Mouse (Mus musculus): ENCODE data around the gene Ptprd. TPM values are rescaled to one million over a fixed set of nuclear protein-coding genes. Genes with fewer than 3 reads are reported as not detected.
A peak's percentile ranks its signal among the peaks of the same experiment; 100 is the strongest.

The Ptprd gene
- total RNA-seq, 2 experiments from 2014 or later, result 3.0 to 4.7 TPM

DNA sequence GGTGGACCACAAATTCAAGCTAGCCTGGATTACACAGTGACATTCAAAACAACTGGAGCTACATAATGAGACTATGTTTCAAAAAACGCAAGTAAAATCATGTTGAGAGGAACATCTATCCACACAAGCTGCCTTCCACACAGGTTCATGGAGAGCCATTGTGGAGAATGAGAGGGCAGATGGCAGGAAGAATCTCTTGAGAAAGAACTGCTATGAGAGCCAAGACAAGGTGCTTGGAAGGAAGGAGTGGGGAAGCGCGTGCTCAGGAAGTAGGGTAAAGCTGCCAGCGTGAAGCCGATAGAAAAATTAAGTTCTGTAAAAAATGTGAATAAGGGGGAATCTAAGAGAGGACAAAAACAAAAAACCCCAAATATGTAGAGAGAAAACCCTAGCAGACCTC, 1808.5 kb downstream of the Ptprd start:
- DNase-seq (ENCODE audit: low spot score), result no peak

DNA sequence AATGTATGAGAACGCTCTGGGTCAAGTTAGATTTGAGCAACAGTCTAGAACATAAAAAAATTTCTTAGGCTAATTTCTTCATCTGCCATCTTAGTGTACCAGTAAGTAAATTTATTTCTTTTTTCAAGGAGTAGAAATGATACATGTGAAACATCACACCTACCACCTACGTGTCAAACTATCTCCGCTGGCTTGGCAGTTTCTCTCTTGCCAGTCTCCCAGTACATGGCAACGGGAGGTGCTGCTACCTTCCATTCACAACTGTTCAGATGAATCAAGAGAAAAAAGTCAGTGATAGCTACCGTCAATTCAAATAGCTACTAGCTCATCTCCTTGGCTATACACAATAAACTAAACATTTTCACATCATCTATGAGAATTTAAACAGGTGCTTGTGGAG, 1823.9 kb downstream of the Ptprd start:
- DNase-seq (ENCODE audit: low spot score), result no peak

DNA sequence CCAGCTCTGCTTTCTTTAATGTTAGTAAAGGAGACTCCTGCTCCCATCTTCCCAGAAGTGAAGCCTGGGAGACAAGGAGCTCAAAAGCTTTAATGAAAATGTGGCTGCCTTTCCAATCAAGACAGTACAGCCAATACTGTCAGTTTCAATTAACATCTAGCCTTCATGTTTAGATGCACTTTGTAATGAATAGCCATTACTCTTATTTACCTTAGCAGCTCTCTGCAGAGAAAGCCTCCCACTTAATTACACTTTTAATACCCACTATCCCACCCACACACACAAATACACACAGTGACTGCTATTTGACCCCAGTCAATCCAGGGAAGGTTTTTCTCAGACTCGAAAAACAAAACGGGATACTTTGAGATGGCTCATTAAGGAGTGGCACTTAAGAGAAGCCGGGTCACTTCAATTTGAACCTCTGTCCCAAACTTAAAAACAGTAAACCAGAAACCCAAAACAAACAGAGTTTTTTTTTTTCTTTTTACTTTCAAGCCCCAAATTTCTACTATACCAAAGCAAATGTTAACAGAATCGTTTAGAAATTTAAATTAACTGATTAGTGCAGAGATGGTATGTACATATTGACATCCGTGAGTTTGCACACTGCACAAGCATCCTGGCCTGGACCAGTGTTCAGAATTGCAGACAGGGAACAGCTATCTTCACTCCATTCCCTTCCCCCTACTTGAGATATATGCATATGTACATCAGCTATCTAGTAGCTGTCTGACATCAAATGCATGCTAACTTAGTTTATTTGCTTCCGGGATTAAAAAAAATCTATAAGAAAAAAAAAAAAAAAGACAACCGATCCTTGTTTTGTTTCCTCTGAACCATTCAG, 1824.6 kb downstream of the Ptprd start:
- no peak for DNase-seq (ENCODE audit: low spot score)

DNA sequence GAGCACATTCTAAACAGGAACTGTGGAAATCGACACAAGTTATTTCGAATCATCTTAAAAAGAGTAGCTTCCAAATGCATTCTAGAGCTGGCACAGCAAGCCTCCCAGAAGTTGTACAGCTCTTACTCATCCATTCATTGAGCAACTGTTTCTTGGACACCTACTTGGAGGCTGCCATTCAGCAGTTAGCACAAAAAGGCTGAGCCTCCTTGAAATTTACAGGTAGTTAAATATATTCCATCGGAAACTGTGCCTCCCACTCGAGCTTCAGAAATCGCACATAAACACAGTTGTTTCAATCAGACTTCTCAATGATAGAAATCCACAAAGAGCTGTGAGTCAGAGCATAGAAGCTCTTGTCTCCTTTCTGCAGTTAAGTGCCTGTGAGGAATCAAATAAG, 1825.9 kb downstream of the Ptprd start:
- DNase-seq (ENCODE audit: low spot score), result no peak

DNA sequence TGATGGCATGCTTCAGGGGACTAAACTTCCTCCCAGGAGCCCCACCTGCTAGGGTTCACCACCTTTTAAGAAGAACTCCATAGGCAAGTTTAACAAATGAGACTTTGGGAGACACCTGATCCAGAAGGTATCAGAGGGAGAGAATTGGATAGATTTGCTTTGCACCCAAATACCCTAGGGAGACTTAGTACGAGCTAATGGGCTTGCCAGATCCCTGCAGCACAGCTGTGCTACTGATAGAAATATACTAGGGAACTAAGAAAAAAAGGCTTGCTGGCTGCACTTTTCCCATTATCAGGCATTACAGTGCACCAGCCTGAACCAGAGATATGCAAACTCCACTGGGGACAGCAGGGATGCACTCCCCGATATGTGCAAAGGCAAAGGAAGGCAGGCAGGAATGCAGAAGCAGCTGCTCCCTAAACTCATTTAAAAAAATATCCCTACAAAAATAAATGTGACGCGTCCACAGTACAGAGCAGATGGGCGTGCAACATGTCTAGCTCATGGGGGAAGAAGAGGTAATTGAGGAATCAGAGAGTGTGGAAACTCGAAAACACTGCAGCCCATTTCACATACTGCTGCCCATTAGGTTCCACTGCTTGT, 1831.3 kb downstream of the Ptprd start:
- DNase-seq (ENCODE audit: low spot score), result no peak

DNA sequence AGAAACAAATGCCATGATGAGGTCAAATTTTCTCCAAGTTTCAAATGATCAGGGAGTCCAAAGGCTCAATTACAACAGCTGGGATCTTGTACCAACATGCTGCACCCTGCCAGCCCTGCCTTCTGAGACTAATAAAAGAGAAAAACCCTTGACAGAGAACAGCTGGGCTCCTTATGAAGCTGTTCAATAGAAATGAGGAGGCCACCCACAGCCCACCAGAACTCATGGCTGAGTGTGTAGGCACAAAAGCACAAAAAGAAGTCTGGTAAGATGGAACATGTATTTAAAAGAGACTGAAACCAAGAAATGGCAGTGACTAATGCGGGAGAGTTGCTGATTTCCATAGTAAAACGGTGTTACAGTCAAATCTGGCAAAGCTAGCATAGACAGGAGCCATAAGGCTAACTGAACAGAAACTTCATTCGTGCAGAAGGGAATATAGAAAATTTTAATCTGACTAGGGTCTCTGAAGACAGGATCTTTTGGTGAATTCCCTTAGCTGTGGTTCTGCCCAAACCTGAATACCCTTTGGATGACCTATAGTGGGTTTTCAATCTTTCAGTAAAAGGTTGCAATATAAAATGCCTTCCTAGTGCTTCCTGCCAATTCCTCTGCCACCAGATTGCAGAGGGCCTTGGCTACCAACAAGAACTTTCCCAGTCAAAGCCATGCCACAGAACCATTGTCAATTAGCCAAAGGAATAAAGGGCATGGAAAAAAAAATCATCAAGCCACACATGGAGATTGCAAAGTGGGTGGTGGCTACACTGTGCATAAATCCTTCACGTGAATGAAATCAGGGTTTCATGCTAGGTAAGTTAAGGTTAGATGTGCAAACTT, 1841.5 kb downstream of the Ptprd start:
- DNase-seq (ENCODE audit: low spot score), result peak; percentile 34

DNA sequence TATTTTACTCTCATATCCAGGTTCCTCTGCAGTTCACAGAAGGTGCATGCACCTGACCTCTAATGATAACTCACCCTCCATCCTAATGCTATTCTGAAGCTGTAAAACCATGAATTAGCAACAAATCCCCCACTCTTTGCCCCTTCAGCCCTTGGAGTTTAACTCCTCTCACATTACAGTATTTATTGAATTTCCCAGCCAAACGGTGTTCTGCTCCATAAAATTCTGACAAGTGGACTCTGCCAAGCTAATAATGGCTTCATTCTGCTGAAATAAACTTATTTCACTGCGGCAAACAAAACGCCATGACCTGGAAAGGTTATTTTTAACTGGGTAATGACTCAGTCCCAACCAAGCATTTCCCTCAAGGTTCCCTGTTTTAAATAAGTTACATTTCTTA, 1842.7 kb downstream of the Ptprd start:
- no peak for DNase-seq (ENCODE audit: low spot score)

DNA sequence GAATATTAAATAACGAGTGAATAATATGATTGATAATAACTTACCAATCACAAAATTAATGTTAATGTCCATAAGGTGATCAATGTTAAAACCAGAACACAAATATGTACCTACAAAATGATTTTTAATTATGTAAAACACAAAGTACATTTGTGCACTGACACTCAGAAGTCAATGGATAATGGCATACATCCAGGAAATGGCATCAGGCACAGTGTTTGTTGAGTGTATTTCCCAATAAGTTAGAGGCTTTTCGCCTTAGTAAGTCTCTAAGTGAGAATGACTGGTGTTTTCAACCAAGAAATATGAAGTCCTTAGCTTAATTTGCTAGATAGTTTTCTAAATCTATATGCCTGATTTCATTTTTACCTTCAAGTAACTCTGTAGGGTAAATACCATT, 1843.5 kb downstream of the Ptprd start:
- no peak for DNase-seq (ENCODE audit: low spot score)

DNA sequence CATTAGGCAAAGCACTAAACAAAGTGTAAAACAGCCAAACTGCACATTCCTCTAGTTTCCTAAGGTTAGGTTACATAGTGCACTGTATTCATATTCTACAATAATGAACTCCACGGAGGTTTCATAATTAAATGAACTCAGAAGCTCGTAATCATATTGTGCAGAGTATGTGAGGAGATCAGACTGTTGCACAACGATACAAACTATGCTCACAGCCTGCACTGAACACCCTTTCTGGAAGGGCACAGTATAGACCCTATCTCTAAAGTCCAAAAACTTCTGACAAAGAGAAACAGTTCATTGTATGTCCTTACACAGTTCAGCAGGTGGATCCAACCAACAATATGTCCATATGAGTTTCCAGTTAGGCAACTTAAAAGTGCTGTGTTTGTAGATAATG, 1844.5 kb downstream of the Ptprd start:
- DNase-seq (ENCODE audit: low spot score), result no peak

DNA sequence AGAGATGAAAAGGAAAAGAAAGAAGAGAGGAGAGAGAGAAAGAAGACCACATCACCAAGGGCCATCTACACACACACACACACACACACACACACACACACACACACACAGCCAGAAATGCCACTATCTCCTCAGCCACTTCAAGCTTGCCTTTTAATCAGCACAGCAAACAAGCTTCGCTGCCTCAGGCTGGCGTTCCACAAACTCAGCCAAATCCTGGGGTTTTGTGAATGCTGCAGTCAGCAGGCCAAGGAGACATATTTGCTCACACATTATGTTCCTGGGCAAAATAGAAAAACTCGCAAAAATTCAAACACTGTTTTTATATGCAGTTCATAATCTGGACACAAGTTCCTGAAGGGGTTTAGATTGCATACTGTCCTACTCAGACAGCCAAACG, 1845.9 kb downstream of the Ptprd start:
- DNase-seq (ENCODE audit: low spot score), result no peak

DNA sequence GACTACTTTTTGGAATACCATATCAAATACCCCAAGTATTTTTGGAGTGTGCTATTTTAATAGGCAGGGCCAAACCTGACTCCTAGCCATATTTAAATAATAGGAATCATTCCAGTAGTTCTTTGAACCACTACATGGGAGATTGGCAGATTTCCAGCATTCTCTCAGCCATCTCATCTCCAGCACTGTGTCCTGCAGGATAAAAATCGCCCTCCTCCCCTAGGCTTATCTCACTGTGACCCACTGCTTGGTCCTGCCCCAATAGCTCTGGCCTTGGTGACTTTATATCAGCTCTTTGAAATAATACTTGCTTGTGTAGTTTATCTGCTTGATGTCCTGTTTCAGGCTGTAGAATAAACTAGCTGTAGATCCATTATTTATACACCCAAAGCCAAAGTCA, 1850.2 kb downstream of the Ptprd start:
- DNase-seq (ENCODE audit: low spot score), result no peak

DNA sequence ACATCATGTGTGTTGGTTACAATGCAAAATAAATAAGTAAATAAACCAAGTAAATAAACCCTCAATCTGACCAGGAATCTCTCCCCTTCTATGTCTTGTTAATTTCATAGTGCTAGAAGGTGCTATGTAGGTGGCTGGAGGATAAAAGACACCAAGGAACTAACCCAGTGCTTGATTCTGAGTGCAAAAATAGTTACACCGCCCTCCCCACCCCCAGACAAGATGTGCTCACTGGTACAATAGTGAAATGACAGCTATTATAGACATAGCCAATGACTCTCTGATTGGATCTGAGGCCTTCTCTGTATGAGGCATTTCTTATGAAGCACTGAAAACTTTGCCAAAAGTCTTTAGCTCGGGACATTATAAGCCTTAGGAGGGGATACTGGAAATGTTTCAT, 1857.6 kb downstream of the Ptprd start:
- no peak for DNase-seq (ENCODE audit: low spot score)

DNA sequence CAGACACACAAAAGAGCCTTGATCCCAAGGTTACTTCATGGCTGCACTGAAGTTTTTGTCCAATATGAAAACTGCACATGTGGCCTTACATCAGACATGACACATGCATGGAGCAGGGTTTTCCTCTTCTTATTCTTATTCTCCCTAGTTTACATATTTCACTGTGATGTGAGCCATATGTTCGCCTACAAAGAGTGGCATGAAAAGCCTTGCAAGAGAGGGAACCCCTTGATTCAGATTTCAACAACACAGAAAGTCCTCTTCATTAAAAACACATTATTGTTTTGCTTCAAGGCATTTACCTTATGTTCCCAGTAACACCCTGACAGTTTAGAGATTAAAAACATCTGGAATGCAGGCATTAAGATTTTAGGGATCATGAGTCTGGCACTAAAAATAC, 1859.3 kb downstream of the Ptprd start:
- DNase-seq (ENCODE audit: low spot score), result no peak

DNA sequence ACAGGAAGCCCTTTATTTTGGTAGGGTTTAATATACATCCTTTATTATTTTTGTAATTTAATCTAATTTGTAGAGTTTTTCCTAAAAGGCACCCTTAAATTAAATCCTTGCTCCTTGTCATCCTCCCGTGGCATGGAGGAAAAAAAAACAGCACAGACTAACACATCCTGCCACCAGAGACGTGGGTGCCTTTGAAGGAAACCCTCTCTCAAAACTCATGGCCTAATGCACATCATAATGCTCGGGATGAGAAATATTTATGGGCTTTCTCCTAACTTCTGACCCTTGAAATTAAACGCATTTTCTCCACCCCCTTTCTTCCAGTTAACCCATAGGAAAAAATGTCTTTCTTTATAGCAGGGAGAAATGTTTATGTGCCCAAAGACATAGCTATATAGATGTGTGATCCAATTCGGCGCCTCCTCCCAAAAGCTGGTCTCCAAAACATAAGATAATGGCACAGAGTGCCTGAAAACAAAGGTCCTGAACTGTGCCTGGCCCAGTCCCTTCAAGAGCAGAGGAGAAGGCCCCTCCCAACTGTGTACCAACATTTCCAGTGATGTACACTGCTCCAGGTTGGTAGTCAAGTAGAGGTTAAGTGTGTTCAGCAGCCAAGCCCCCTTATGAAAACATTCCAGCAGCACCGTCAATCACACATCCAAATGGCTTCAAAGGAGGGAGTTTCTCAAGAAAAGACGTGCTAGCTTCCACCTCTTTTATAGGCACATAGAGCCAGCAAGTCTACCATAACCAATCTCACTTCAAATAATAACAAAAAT, 1860.4 kb downstream of the Ptprd start:
- no peak for DNase-seq (ENCODE audit: low spot score)

DNA sequence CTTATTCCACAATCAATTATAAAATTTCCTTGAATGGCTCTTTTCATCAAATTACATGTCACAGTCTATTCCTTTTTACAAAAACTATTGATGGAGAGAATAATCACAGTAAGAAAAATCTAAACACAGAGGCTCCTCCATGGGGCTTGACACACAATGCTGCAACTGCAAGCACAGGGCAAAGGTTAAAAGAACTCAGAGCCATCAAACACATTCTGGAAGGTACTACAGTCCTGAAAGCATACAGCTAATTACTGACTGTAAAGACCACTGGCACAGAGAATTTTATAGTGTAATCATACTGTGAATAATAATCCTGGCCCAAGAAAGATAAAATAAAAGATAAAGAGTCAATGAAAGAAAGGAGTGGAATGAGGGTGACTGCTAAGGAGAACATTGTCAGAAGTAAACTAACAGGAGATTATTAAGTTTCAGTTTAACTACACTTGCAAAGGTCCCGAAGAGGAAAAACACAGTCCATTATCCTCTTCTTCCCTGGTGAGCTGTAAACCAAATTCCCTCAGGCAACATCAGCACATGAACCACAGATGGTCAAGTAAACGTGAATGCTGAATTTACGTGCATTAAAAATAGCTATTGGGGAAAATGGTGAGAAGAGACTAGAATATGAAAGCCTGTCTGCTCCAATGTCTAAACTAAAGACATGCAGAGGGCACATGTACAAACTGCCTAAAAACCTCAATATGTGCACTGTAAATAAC, 1861.4 kb downstream of the Ptprd start:
- DNase-seq (ENCODE audit: low spot score), result no peak

DNA sequence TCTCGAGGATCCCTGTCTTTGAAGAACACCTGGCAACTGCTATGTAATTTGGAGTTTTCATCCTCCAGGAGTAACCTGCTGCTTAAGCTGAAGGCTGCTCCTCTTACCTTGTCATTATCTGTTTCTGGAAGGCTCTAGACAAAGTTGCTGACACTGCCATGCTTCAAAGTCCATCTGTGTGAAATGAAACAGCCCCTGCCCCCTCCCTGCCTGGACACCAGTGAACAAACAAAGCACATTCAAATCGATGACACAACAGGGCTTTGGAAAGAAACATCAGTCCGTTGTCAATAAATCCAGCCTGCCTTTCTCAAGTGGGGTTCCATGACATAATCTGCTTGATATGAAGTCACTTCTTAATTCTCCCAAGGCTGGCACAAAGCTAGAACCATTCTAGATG, 1867.7 kb downstream of the Ptprd start:
- DNase-seq (ENCODE audit: low spot score), result no peak

DNA sequence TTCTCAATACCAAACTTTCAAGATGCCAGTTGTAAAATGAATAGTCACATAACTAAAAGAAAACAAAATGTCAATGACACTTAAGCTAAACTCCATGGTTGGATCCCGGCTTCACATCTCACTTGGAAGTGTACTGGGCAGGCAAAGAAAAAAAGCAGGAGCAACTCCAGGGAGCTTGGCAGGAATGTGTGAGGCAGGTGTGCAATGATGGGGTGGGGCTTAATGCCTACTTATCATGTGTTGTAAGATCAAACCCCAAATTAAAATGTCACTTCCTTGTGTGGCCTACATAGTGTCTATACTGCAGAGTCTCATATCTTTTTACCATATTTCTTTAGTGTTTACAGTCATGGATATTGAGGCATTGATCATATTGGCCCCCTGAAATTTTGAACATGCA, 1873.8 kb downstream of the Ptprd start:
- no peak for DNase-seq (ENCODE audit: low spot score)

DNA sequence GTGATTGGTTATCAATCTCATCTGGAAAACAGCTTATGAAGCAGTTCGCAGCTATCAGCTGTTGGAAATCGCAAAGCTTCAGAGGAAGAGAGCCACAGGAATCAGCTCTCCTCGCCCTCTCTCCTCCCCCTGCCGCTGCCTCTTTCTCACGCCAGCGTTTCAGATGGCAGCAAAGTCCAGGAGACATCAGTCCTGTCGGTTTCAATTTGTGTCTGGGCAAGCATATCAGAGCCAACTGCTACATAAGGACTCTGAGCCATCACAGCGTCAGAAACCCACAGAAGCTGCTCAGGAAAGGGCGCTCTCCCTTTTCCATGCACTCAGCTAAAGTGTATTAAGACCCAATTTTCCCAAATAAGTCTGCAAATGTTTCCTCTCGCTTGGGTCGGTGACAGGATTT, 1884.4 kb downstream of the Ptprd start:
- DNase-seq (ENCODE audit: low spot score), result peak; percentile 32

DNA sequence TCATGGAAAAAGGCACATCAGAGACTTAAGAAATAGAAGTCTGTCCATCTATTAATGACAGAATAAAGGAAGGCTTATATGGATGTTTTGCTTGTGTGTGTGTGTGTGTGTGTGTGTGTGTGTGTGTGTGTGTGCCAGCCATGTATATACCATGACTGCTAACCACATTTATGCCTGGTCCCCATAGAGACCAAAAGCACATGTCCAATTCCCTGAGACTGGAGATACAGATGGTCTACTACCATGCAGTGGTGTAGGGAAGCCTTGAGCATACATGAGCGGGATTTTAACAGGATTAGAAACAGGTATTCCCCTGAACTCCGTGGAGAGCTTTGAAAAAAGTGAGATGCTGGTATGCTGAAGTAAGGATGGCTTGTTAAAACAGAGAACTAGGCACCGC, 1886.1 kb downstream of the Ptprd start:
- DNase-seq (ENCODE audit: low spot score), result no peak

DNA sequence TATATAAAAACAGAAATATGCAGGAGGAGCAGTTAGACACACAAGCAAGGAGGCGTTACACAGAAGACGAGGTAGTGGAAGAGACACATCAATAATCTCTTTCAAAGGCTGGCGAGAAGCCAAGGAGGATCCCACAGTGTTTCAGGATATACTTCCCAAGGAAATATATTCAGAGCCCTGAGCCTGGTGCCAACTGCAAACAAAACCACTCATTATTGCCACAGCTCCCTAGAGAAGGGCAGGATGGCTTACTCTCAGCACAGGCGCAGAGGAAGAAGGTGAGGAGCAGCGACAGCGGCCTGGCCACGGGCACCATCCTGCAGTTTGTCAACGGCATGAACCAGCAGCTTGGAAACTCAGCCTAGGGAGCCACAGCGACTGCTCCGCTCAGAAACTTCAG, 1886.8 kb downstream of the Ptprd start:
- no peak for DNase-seq (ENCODE audit: low spot score)

DNA sequence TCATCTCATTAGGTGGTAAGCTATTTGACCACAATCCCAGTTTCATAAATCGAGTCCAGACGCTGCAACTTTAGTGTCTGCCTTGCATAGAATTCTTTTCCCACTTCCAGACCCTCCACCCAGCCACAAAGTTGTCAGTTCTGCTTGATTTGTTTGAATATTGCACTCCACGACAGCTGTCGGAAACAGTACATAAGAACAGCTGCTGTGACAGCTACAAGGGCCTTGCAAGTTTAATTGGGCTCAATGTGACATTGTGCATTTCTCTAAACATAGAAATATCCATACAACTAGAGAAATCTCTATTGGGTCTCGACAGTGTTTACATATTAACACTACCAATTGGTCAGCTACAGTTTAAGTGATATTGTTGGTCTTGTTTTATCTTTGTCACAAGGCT, 1887.3 kb downstream of the Ptprd start:
- DNase-seq (ENCODE audit: low spot score), result no peak

Data from gastrocnemius, adult 18-20 months (tissue).